Mouse (Mus musculus) lung, postnatal 0 days (tissue): ENCODE results near the gene Rcsd1. TPM values are rescaled to one million over a fixed set of nuclear protein-coding genes. Genes with fewer than 3 reads are reported as not detected.
A peak's percentile ranks its signal among the peaks of the same experiment; 100 is the strongest.

ENCODE experiments used
- ATAC-seq: fragments of 200-750 bp; cut with Nextera tagmentation; 2 replicates; pipeline ENCODE4 v1.8.0; 2017; ENCODE audit warnings: moderate library complexity
- DNase-seq: peaks from one replicate; pipeline ENCODE4 v3.0.0-alpha.2; 2016; ENCODE audit warnings: low spot score
- H3K27ac ChIP-seq: fragments of 300-500 bp; sonication (generic); 2 replicates; pipeline ENCODE4 v1.5.1; 2014; ENCODE audit warnings: antibody characterized with exemption, mild to moderate bottlenecking, low read length, mixed read lengths
- H3K27me3 ChIP-seq: fragments of 300-500 bp; sonication (generic); replicated peaks from 2 replicates; pipeline ENCODE4 v1.6.1; 2014; ENCODE audit warnings: low read length, mixed read lengths; ENCODE audit not compliant: insufficient read depth
- H3K36me3 ChIP-seq: fragments of 300-500 bp; sonication (generic); 2 replicates; pipeline ENCODE4 v1.6.1; 2014; ENCODE audit warnings: low read length, mixed read lengths; ENCODE audit not compliant: insufficient read depth
- H3K4me1 ChIP-seq: fragments of 300-500 bp; sonication (generic); 2 replicates; pipeline ENCODE4 v1.6.1; 2014; ENCODE audit warnings: antibody characterized with exemption, low read depth, low read length, mixed read lengths; ENCODE audit not compliant: insufficient read depth
- H3K4me2 ChIP-seq: fragments of 300-500 bp; sonication (generic); replicated peaks from 2 replicates; pipeline ENCODE4 v1.6.1; 2014; ENCODE audit warnings: low read depth, mild to moderate bottlenecking, low read length, moderate library complexity, mixed read lengths
- H3K4me3 ChIP-seq: fragments of 300-500 bp; sonication (generic); 2 replicates; pipeline ENCODE4 v1.5.1; 2014; ENCODE audit warnings: low read depth, low read length
- H3K9ac ChIP-seq: fragments of 300-500 bp; sonication (generic); replicated peaks from 2 replicates; pipeline ENCODE4 v1.6.1; 2014; ENCODE audit warnings: low read depth, mild to moderate bottlenecking
- H3K9me3 ChIP-seq: fragments of 300-500 bp; sonication (generic); 2 replicates; pipeline ENCODE4 v1.6.1; 2016; ENCODE audit warnings: low read length, mixed read lengths
- CTCF ChIP-seq: IDR thresholded peaks from 2 replicates; pipeline ENCODE4 v1.5.1; 2016; ENCODE audit warnings: antibody characterized with exemption, mild to moderate bottlenecking
- EP300 ChIP-seq: IDR thresholded peaks from 2 replicates; pipeline ENCODE4 v1.6.1; 2016; ENCODE audit warnings: antibody characterized with exemption, mild to moderate bottlenecking, control low read depth
- WGBS: fragments of 180-500 bp; shearing (Covaris S2); extraction: QIAGEN DNeasy Blood & Tissue Kit; methylation state at CpG from one replicate; pipeline ENCODE4 v1.1.7; 2014; 5-methylcytosine and 5-hydroxymethylcytosine counted together
- polyA plus RNA-seq: library from polyadenylated mRNA; unstranded; fragments of >200 nt; fragmentation: Nextera tagmentation; extraction: Ambion mirVana; gene quantifications from 2 replicates; pipeline ENCODE4 v1.2.1, GENCODE M21; 2015

Rcsd1 gene
- polyA plus RNA-seq, 1 experiment from 2014 or later, result 49.6 TPM

DNA sequence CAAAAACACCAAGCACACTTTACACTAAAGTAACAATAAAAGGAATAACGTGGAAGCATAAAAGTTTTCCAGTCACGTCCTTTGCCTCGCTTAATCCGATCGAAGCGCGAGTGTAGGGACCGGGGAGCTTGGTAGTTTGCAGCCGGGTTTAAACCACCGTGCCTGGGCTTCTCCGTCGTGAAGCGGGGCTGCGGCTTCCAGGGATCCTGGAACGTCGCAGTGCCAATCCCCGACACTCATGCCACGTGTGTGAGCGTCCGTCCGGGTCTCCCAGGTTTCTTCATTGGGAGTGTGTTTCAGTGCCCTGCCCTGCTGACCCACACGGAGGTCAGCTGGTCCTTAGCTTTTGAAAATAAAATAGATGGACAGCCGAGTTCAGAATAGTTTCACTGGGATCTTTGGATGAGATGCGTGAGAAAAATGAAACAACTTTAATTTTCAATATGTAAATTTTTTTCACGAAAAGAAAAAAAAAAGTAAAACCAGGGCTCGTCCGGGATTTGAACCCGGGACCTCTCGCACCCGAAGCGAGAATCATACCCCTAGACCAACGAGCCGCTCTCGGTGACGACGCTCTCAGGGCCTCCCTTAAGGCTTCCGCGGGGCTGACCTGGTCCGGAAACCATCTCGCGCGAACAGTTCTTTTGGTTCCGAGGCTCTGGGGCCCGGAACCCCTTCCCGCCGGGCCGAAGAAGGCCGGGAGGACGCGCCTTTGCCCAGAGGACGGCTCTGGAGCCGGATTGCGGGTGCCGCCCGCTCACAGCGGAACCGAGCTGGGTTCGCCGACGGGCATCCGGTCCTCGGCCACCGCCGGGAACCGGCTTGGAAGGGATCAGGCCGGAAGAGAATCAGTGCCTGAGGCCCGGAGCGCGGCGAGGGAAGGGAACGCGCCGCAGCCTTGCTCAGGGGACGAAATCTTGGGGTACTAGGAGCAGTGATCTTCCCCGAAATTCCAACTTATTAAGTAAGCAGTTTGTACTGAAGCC lies 67.5 kb downstream of the Rcsd1 start:
- peak overlapping the region; percentile 77 for H3K9ac ChIP-seq
- peak overlapping the region; percentile 96 for H3K27ac ChIP-seq
- no peak for TF ChIP-seq CTCF
- TF ChIP-seq EP300, result no peak; the same call in 1 of the 2 replicates
- DNase-seq (peak; percentile 85), ATAC-seq (peak; percentile 82)
- peak overlapping the region; percentile 65 for H3K4me3 ChIP-seq
- no peaks in the 10 kb centered on the region for H3K4me1 ChIP-seq
- no peaks in the 10 kb centered on the region for H3K36me3 ChIP-seq
- no peaks in the 10 kb centered on the region for H3K9me3 ChIP-seq
- H3K4me2 ChIP-seq, result peak overlapping the region; percentile 59
- WGBS, result under 1% methylated on average over 75 of the region's 75 CpGs
- no peaks in the 10 kb centered on the region for H3K27me3 ChIP-seq

DNA sequence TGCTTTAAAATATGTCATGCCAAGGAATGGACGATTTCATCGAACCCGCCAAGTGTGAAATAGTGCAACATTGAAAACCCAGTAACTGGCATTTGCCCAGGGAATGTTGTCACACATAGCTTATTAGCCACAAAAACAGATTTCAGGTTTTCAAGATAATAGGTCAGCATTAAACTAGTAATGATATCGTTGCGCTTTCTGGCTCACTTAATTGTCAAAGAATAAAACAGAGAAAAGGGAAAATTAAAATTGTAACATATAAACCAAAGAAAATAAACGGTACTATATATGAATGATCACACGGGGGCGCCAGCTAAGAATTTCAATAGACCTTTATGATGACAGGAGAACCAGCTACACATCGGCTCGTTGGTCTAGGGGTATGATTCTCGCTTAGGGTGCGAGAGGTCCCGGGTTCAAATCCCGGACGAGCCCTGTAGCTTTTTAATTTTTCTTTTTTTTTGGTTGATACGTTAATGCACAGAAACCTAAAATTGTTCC lies 68.2 kb downstream of the Rcsd1 start:
- Histone ChIP-seq H3K9ac (no peak overlapping the region), H3K36me3 (no peaks in the 10 kb centered on the region), H3K4me3 (peak overlapping the region; percentile 65), H3K4me2 (peak overlapping the region; percentile 55), H3K9me3 (no peaks in the 10 kb centered on the region), H3K27me3 (no peaks in the 10 kb centered on the region), H3K27ac (peak overlapping the region; percentile 96; the same call in 1 of the 2 replicates), H3K4me1 (no peaks in the 10 kb centered on the region)
- peak; percentile 60; the same call in 1 of the 2 replicates for TF ChIP-seq EP300
- peak; percentile 80 for TF ChIP-seq CTCF
- DNase-seq (peak; percentile 86), ATAC-seq (peak; percentile 61)
- 4% methylated on average over 16 of the region's 16 CpGs for WGBS

DNA sequence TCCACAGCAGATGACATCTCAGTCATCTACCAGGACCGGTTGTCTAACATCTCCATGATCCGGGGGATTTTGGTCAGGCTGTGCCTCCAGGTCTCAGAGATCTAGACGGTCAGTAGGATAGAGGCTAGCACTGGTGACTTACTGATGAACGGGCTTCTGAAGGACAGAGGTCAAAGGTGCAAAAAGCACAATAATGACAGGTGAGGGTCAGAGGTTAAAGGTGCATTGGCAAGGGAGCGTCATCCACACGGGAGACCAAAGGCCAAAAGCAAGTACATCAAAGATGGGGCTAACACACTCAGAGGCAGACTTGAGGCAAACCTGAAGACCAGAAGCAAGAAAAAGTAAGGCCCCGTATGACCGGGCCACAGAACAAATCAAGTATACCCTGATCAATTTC lies 73.3 kb downstream of the Rcsd1 start:
- ATAC-seq (no peak), DNase-seq (no peak)
- Histone ChIP-seq H3K27me3 (no peaks in the 10 kb centered on the region), H3K4me3 (no peak overlapping the region), H3K36me3 (no peaks in the 10 kb centered on the region), H3K9me3 (no peaks in the 10 kb centered on the region), H3K4me1 (peaks cover 18% of the 10 kb centered on the region), H3K27ac (no peak overlapping the region), H3K4me2 (no peak overlapping the region), H3K9ac (no peak overlapping the region)
- 76% methylated on average over 8 of the region's 8 CpGs for WGBS
- TF ChIP-seq EP300 (no peak), CTCF (no peak)

DNA sequence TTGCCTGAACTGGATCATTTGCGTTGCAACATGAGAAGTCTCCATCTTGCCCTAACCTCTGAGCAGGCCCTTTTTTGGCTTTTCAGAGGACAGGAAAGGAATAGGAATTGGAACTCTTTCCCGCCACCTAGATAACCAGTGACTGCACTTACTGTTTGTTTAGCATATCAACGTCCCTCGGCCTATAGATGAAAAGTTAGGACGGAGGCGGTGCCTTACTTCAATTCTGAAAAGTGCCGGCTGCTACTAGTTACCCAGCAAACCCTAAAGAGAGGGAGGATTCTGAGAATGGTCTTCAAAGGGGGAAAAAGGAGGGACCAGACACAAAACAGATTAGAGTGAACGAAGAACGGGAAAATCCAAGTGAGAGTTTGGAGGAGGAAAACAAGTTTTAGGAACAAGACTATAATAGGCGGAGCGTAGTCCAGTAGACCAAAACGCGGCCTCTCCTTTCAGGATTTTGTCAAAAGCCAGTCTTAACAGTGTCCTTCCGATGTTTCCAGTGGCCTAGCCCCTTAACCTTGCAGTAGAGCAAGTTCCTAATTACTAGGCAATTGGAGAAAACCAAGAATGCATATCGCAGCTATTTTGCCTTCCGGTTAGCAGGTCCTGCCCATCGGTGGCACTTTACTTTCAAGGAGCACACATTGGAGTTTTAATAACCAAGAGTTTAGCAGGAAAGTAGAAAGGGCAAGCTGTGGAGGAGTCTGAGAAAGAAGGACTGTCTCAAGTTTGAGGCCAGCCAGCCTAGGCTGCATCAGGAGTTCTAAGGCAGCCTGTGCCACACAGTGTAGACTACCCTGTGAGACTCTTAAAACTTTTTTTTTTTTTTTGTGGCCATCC lies 74.3 kb downstream of the Rcsd1 start:
- WGBS, result 27% methylated on average over 17 of the region's 17 CpGs
- peak overlapping the region; percentile 37; the same call in 1 of the 2 replicates for H3K9ac ChIP-seq
- H3K9me3 ChIP-seq, result no peaks in the 10 kb centered on the region
- H3K4me1 ChIP-seq, result peaks cover 24% of the 10 kb centered on the region
- TF ChIP-seq CTCF (no peak), EP300 (no peak)
- H3K36me3 ChIP-seq, result no peaks in the 10 kb centered on the region
- peak overlapping the region; percentile 87 for H3K4me3 ChIP-seq
- peak overlapping the region; percentile 71 for H3K27ac ChIP-seq
- H3K4me2 ChIP-seq, result peak overlapping the region; percentile 79
- peak; percentile 56 for DNase-seq
- ATAC-seq, result no peak
- H3K27me3 ChIP-seq, result no peaks in the 10 kb centered on the region

DNA sequence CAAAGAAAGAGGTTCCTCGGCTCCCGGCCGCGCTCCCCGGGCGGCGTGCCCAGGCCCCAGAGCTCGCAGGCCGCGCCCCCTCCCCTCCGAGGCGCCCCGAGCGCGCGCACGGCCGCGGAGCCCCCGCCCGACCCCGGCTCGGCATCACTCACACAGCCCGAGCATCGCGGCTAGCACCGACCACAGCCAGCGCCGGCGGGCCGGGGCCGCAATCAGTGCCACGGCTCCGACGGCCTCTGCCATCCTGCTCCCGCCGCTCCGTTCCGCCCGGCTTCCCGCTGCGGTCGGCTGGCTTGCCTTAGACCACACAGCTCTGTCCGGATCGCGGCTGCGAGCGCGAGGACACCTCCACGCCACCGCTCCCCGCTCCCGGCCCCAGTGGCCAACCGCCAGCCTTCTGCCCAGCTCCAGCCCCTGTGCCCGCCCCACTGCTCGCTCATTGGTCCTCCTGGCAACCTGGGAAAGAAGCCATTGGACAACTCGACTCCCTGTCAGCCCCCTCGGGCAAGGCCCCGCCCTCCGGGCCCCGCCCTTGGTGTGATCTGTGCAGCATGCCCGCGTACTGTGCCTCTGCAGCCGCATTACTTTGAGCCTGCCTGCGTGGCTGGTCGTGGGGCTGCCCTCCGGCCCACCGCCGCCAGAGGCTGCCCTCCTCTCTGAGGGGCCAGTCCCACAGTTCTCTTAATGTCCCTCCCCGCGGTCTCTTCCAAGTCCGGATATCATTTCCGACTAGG lies 75.2 kb downstream of the Rcsd1 start, which contains the start of gene Mpzl1:
Mpzl1 (minus strand) TSS at position 388 of the 734 bp plus-strand sequence.
- Histone ChIP-seq H3K9ac (peak within 1 kb of the TSS; percentile 79), H3K36me3 (no peaks in the 10 kb centered on the region), H3K27me3 (no peaks in the 10 kb centered on the region), H3K27ac (peak within 1 kb of the TSS; percentile 94), H3K4me2 (peak within 1 kb of the TSS; percentile 79), H3K4me1 (peaks cover 27% of the 10 kb centered on the region), H3K9me3 (no peaks in the 10 kb centered on the region), H3K4me3 (peak within 1 kb of the TSS; percentile 87)
- WGBS, result 1% methylated on average over 53 of the region's 73 CpGs
- DNase-seq (peak; percentile 99), ATAC-seq (peak; percentile 99)
- TF ChIP-seq CTCF (peak; percentile 40; the same call in 1 of the 2 replicates), EP300 (no peak; the same call in 1 of the 2 replicates)
